Mouse (Mus musculus): ENCODE data around the gene Mvp. TPM values are rescaled to one million over a fixed set of nuclear protein-coding genes. Genes with fewer than 3 reads are reported as not detected.

Gene Mvp
- 10.5 and 10.9 TPM in 2 replicates for polyA plus RNA-seq (2015; fragmentation: Nextera tagmentation; extraction: Ambion mirVana)

DNA sequence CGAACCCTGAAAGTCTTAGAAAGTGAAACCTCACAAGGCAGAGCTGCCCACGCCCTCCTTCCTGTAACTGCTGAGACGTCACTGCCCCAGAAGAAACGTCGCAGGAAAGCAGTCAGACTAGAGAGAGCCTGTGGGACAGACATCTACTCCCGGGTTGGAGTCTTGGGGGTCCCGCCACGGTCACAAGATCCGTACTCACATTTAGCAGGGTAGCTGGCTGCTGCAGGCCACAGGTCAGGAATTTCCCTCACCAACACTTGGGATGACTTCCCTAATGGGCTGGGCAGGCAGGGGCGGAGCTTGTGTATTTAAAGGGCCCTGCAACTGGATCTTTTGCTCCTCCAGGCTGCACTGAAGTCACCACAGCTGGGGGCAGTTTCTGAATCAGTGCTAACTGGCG is at the start of gene Mvp:
Gene Mvp, minus strand, starts transcription at position 302 of the 400 bp plus-strand sequence.
- Histone ChIP-seq H3K4me2 (ENCODE audit: low read depth, low read length) (peak within 1 kb of the TSS; percentile 84), H3K9me3 (ENCODE audit: low read length) (no peaks in the 10 kb centered on the region), H3K36me3 (replicated peaks; ENCODE audit: insufficient read depth, low read length) (peaks cover 8% of the 10 kb centered on the region; the same call in 1 of the 2 replicates), H3K27ac (ENCODE audit: low read depth) (peak within 1 kb of the TSS; percentile 87), H3K27me3 (ENCODE audit: insufficient read depth, low read length) (no peaks in the 10 kb centered on the region), H3K9ac (replicated peaks) (peak within 1 kb of the TSS; percentile 73), H3K4me3 (ENCODE audit: low read depth, low read length) (peak within 1 kb of the TSS; percentile 70), H3K4me1 (ENCODE audit: insufficient read depth) (peaks cover 39% of the 10 kb centered on the region)
- TF ChIP-seq EP300 (IDR thresholded peaks at IDR 0.05; ENCODE audit: low read depth): no peak
- ATAC-seq: no peak
- 17% methylated on average over 11 of the region's 11 CpGs for WGBS (ENCODE audit: insufficient replicate concordance)
- peak; percentile 72 for DNase-seq

DNA sequence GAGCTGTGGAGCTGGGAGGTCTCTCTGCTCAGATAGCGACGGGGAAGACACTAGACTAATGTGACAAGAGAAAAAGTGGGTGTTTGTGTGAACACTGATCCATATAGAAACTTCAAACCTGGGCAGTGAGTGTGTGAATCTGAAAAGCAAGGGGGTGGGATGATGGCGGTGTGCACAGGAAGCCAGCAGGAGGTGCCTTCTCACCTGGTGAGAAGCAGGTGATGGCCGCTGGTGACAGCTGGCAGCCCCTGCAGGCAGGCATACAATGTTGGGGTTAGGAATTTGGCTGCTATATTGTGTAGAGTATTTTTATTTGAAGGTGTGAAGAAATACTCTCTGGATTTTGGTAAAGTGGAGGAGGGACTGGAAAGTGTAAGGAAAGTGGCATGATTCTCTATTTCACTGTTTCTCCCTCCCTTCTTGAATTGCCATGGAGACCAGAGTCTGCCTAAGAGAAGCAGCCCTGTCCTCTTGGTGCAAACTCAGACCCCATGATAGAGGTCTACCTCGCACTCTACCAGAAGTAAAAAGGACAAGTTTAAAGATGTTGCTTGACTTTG is 40.7 kb upstream of the Mvp start:
- Histone ChIP-seq H3K9me3 (ENCODE audit: low read length) (no peaks in the 10 kb centered on the region), H3K4me1 (ENCODE audit: insufficient read depth) (no peaks in the 10 kb centered on the region), H3K27ac (ENCODE audit: low read depth) (no peak overlapping the region), H3K36me3 (replicated peaks; ENCODE audit: insufficient read depth, low read length) (no peaks in the 10 kb centered on the region), H3K27me3 (ENCODE audit: insufficient read depth, low read length) (no peaks in the 10 kb centered on the region), H3K4me2 (ENCODE audit: low read depth, low read length) (no peak overlapping the region), H3K4me3 (ENCODE audit: low read depth, low read length) (no peak overlapping the region), H3K9ac (replicated peaks) (no peak overlapping the region)
- DNase-seq (no peak), ATAC-seq (no peak)
- WGBS (ENCODE audit: insufficient replicate concordance): 63% methylated on average over 5 of the region's 5 CpGs
- TF ChIP-seq EP300 (IDR thresholded peaks at IDR 0.05; ENCODE audit: low read depth) (no peak), CTCF (IDR thresholded peaks at IDR 0.05; ENCODE audit: low read depth) (no peak)

DNA sequence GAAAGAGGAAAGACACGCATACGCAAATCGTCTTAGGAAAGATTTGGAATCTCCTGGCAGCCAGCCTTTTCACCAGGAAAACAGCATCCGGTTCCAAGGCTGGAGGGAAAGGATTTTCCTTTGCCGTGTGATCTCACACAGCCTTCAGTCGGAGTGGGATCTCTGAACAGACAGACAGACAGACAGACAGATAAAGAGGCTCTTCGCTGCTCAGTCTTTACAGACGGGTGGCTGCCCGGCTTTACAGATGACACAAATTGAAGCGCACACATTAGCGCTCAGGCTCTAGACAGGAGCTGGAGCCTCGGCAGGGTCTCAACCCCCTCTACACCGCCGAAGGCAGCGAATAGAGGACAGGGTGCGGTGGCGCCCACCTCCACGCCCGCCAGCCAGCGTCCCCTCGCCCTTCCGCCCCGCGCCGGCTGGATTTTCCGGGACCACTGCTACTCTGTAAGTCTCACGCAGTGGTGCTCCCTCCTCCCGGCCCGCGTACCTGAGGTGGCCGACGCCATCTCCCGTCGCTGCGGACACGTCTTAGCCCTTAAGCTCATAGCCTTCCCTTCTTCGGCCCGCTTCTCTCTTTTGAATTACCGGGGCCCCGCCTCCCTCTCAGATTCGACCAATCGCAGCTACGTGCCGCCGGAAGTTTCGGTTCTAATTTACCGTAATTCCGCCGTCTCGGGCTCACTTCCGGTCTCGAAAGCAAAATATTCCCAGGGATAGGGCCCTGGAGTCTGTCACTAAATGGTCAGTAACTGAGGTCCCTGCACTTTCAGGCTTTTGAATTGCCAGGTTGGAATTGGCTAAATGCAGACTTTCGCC is 27.6 kb upstream of the Mvp start, which contains the start of gene Kif22:
Gene Kif22, minus strand, starts transcription at position 621 of the 822 bp plus-strand sequence.
- H3K27me3 ChIP-seq (ENCODE audit: insufficient read depth, low read length): no peaks in the 10 kb centered on the region
- H3K36me3 ChIP-seq (replicated peaks; ENCODE audit: insufficient read depth, low read length): 0 out of 2 replicates have a peak, but pooled peaks cover 4% of the 10 kb centered on the region
- peak within 1 kb of the TSS; percentile 92 for H3K9ac ChIP-seq (replicated peaks)
- peak; percentile 92 for DNase-seq
- H3K4me2 ChIP-seq (ENCODE audit: low read depth, low read length): peak within 1 kb of the TSS; percentile 71
- WGBS (ENCODE audit: insufficient replicate concordance): under 1% methylated on average over 53 of the region's 53 CpGs
- TF ChIP-seq CTCF (IDR thresholded peaks at IDR 0.05; ENCODE audit: low read depth) (no peak), EP300 (IDR thresholded peaks at IDR 0.05; ENCODE audit: low read depth) (peak; percentile 74)
- ATAC-seq: peak; percentile 93
- no peaks in the 10 kb centered on the region for H3K9me3 ChIP-seq (ENCODE audit: low read length)
- H3K4me3 ChIP-seq (ENCODE audit: low read depth, low read length): peak within 1 kb of the TSS; percentile 94
- peak within 1 kb of the TSS; percentile 81 for H3K27ac ChIP-seq (ENCODE audit: low read depth)
- peaks cover 13% of the 10 kb centered on the region for H3K4me1 ChIP-seq (ENCODE audit: insufficient read depth)

DNA sequence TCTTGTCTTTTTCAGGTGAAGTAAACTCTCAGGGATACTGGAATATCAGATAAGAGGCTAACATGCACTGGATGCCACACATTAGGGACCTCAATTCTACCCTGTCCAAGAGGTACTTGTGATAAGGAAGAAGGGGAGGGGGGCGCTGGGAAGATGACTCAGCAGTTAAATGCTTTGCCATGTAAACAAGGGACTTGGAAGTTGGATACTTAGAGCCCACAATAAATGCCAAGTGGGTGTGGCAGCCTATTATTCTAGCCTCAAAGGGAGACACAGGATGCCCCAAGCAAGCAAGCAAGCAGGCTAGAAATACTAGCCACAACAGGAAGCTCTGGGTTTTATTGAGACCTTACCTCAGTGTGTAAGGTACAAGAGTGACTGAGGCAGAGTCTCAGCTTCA is 16.8 kb upstream of the Mvp start:
- ATAC-seq: no peak

DNA sequence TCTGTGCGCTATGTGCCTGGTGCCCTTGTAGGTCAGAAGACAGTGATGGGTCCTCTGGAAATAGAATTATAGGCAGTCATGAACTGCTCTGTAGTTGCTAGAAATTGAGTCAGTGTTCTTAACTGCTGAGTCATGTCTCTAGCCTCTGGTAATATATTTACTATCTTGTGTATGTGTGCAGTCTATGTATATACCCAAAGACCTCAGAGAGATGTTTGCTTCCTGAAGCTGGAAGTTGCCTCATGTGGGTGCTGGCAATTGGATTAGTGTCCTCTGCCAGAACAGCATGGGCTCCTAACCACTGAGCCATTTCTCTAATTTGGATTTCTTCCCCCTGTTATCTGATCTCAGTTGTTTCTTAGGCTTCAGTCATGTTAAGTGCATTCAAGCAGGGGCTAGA is 15.8 kb upstream of the Mvp start:
- no peak for DNase-seq
- Histone ChIP-seq H3K9ac (replicated peaks) (no peak overlapping the region), H3K4me3 (ENCODE audit: low read depth, low read length) (no peak overlapping the region), H3K36me3 (replicated peaks; ENCODE audit: insufficient read depth, low read length) (peaks cover 72% of the 10 kb centered on the region), H3K27me3 (ENCODE audit: insufficient read depth, low read length) (no peaks in the 10 kb centered on the region), H3K9me3 (ENCODE audit: low read length) (no peaks in the 10 kb centered on the region), H3K4me1 (ENCODE audit: insufficient read depth) (peaks cover 23% of the 10 kb centered on the region), H3K27ac (ENCODE audit: low read depth) (peak overlapping the region; percentile 39), H3K4me2 (ENCODE audit: low read depth, low read length) (no peak overlapping the region)
- 96% methylated on average over 1 of the region's 1 CpGs for WGBS (ENCODE audit: insufficient replicate concordance)
- no peak for TF ChIP-seq CTCF (IDR thresholded peaks at IDR 0.05; ENCODE audit: low read depth)
- ATAC-seq: no peak

More for the DNA sequence above, 16.8 kb upstream of the Mvp start:
- H3K36me3 ChIP-seq (replicated peaks; ENCODE audit: insufficient read depth, low read length): peaks cover 80% of the 10 kb centered on the region
- DNase-seq: no peak
- H3K27ac ChIP-seq (ENCODE audit: low read depth): no peak overlapping the region
- no peaks in the 10 kb centered on the region for H3K27me3 ChIP-seq (ENCODE audit: insufficient read depth, low read length)
- H3K4me2 ChIP-seq (ENCODE audit: low read depth, low read length): no peak overlapping the region
- whole genome bisulfite sequencing (ENCODE audit: insufficient replicate concordance): 82% methylated on average over 1 of the region's 1 CpGs
- no peak overlapping the region for H3K4me3 ChIP-seq (ENCODE audit: low read depth, low read length)
- TF ChIP-seq EP300 (IDR thresholded peaks at IDR 0.05; ENCODE audit: low read depth): no peak
- TF ChIP-seq CTCF (IDR thresholded peaks at IDR 0.05; ENCODE audit: low read depth): no peak
- H3K9ac ChIP-seq (replicated peaks): no peak overlapping the region
- H3K4me1 ChIP-seq (ENCODE audit: insufficient read depth): peaks cover 18% of the 10 kb centered on the region
- H3K9me3 ChIP-seq (ENCODE audit: low read length): no peaks in the 10 kb centered on the region

DNA sequence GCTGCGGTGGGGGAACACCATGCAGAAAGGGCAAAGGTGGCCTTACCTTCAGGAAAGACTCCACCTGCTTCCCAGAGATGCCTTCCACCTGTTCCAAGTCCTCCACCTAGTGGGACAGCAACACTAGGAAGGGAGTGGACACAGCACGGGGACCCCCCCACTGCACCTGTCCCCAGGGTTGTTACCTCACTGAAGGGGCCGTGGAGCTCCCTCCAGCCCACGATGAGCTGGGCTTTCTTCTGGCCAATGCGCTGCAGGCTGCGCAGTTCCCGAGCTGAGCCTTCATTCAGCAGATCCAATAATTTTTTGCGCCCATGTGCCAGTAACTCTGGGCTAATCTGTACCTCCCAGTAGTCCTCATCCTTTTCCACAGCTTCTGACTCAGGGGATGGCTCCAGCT is 13.5 kb upstream of the Mvp start:
- 67% methylated on average over 8 of the region's 8 CpGs for WGBS (ENCODE audit: insufficient replicate concordance)
- no peak for DNase-seq
- H3K9me3 ChIP-seq (ENCODE audit: low read length): no peaks in the 10 kb centered on the region
- peaks cover 46% of the 10 kb centered on the region for H3K4me1 ChIP-seq (ENCODE audit: insufficient read depth)
- H3K4me3 ChIP-seq (ENCODE audit: low read depth, low read length): peak overlapping the region; percentile 91
- no peaks in the 10 kb centered on the region for H3K27me3 ChIP-seq (ENCODE audit: insufficient read depth, low read length)
- H3K4me2 ChIP-seq (ENCODE audit: low read depth, low read length): peak overlapping the region; percentile 98
- peak overlapping the region; percentile 98 for H3K9ac ChIP-seq (replicated peaks)
- H3K36me3 ChIP-seq (replicated peaks; ENCODE audit: insufficient read depth, low read length): peaks cover 64% of the 10 kb centered on the region
- TF ChIP-seq EP300 (IDR thresholded peaks at IDR 0.05; ENCODE audit: low read depth) (no peak), CTCF (IDR thresholded peaks at IDR 0.05; ENCODE audit: low read depth) (no peak)
- H3K27ac ChIP-seq (ENCODE audit: low read depth): peak overlapping the region; percentile 99
- ATAC-seq: no peak
